Mouse (Mus musculus): ENCODE measurements at regions not wholly inside any gene's neighbourhood (a gene's known extent, or its start where the extent isn't known, plus 50 kb on each side); places are given as distances from the start of the nearest gene placed in this dataset.

GRCm38 (mm10) chr2:179216773-179217172, 225.5 kb upstream of the Cdh4 start:
- TF ChIP-seq CTCF (IDR thresholded peaks at IDR 0.05; ENCODE audit: control insufficient read depth, insufficient read depth, insufficient replicate concordance, low read depth, low read length) = no peak
- TF ChIP-seq POLR2A (IDR thresholded peaks at IDR 0.05; ENCODE audit: control insufficient read depth, low read depth, low read length) = no peak
